Mouse (Mus musculus) kidney, embryonic 14.5 days (tissue): ENCODE results near the gene Mtus2. TPM values are rescaled to one million over a fixed set of nuclear protein-coding genes. Genes with fewer than 3 reads are reported as not detected.

ENCODE experiments used
- ATAC-seq: fragments of 200-750 bp; cut with Nextera tagmentation; 2 replicates; pipeline ENCODE4 v1.8.0; 2017; ENCODE audit warnings: moderate number of reproducible peaks, mild to moderate bottlenecking, moderate TSS enrichment, moderate library complexity; ENCODE audit not compliant: low FRiP score, low TSS enrichment
- H3K27ac ChIP-seq: fragments of 300-500 bp; sonication (generic); 2 replicates; pipeline ENCODE4 v1.5.1; 2014; ENCODE audit warnings: low read depth, mild to moderate bottlenecking, low read length, moderate library complexity, mixed read lengths
- H3K27me3 ChIP-seq: fragments of 300-500 bp; sonication (generic); 2 replicates; pipeline ENCODE4 v1.6.1; 2014; ENCODE audit warnings: mild to moderate bottlenecking, low read length; ENCODE audit not compliant: control insufficient read depth, insufficient read depth
- H3K36me3 ChIP-seq: fragments of 300-500 bp; sonication (generic); 2 replicates; pipeline ENCODE4 v1.6.1; 2014; ENCODE audit warnings: low read length, mixed read lengths; ENCODE audit not compliant: control insufficient read depth, insufficient read depth
- H3K4me1 ChIP-seq: fragments of 300-500 bp; sonication (generic); 2 replicates; pipeline ENCODE4 v1.6.1; 2014; ENCODE audit warnings: low read length, mixed read lengths; ENCODE audit not compliant: control insufficient read depth, insufficient read depth
- H3K4me2 ChIP-seq: fragments of 300-500 bp; sonication (generic); replicated peaks from 2 replicates; pipeline ENCODE4 v1.6.1; 2014; ENCODE audit warnings: low read depth, mild to moderate bottlenecking, low read length
- H3K4me3 ChIP-seq: fragments of 300-500 bp; sonication (generic); 2 replicates; pipeline ENCODE4 v1.5.1; 2014; ENCODE audit warnings: mild to moderate bottlenecking, low read length
- H3K9ac ChIP-seq: fragments of 300-500 bp; sonication (generic); 2 replicates; pipeline ENCODE4 v1.6.1; 2014; ENCODE audit warnings: low read depth, mild to moderate bottlenecking, low read length, moderate library complexity
- H3K9me3 ChIP-seq: fragments of 300-500 bp; sonication (generic); 2 replicates; pipeline ENCODE4 v1.6.1; 2016; ENCODE audit warnings: low read length; ENCODE audit not compliant: control insufficient read depth
- WGBS: fragments of 180-500 bp; shearing (Covaris S2); extraction: QIAGEN DNeasy Blood & Tissue Kit; methylation state at CpG from one replicate; pipeline ENCODE4 v1.1.7; 2014; 5-methylcytosine and 5-hydroxymethylcytosine counted together
- polyA plus RNA-seq: library from polyadenylated mRNA; unstranded; fragments of >200 nt; fragmentation: Nextera tagmentation; extraction: Ambion mirVana; gene quantifications from 2 replicates; pipeline ENCODE4 v1.2.1, GENCODE M21; 2014

Gene Mtus2
- polyA plus RNA-seq, 1 experiment from 2014 or later = 2.3 TPM

- H3K27ac ChIP-seq = no peak overlapping the region; the same call in 1 of the 2 replicates
- no peak for ATAC-seq
These were observed 406.5 kb downstream of the Mtus2 start for GRCm38 (mm10) chr5:148363441-148364113.

More at GRCm38 (mm10) chr5:148363441-148364113, 406.5 kb downstream of the Mtus2 start:
- WGBS = 83% methylated on average over 22 of the region's 22 CpGs
- Histone ChIP-seq H3K36me3 (peaks cover 5% of the 10 kb centered on the region; the same call in 1 of the 2 replicates), H3K9me3 (no peaks in the 10 kb centered on the region), H3K4me1 (peaks cover 15% of the 10 kb centered on the region; the same call in 1 of the 2 replicates), H3K4me3 (no peak overlapping the region), H3K27me3 (no peaks in the 10 kb centered on the region), H3K4me2 (no peak overlapping the region), H3K9ac (no peak overlapping the region)

Other genes starting within 250 kb of the Mtus2 start
- gene Flt1, start 231.3 kb upstream of the Mtus2 start, polyA plus RNA-seq = 12.5 and 20.0 TPM in 2 replicates
- gene Pomp, start 96.9 kb upstream of the Mtus2 start, polyA plus RNA-seq = 495 and 603 TPM in 2 replicates
- gene Slc46a3, start 62.5 kb upstream of the Mtus2 start, polyA plus RNA-seq = 1.2 and 1.8 TPM in 2 replicates